Mouse (Mus musculus): ENCODE measurements around the gene Scyl1.

Scyl1 gene

GRCm38 (mm10) chr19:5797381-5798111 lies 26.3 kb upstream of the Scyl1 start:
- no peak for TF ChIP-seq GATA4 (IDR thresholded peaks at IDR 0.05; ENCODE audit: insufficient replicate concordance, low read length)

- no peak for TF ChIP-seq GATA4 (IDR thresholded peaks at IDR 0.05; ENCODE audit: insufficient replicate concordance, low read length)
Measured at GRCm38 (mm10) chr19:5796573-5797111, 25.4 kb upstream of the Scyl1 start.

- no peak for TF ChIP-seq GATA4 (IDR thresholded peaks at IDR 0.05; ENCODE audit: insufficient replicate concordance, low read length)
Measured at GRCm38 (mm10) chr19:5795668-5796572, 24.7 kb upstream of the Scyl1 start.

- no peak for TF ChIP-seq GATA4 (IDR thresholded peaks at IDR 0.05; ENCODE audit: insufficient replicate concordance, low read length)
Measured at GRCm38 (mm10) chr19:5794771-5795576, 23.8 kb upstream of the Scyl1 start.

GRCm38 (mm10) chr19:5793116-5793515 lies 21.9 kb upstream of the Scyl1 start:
- TF ChIP-seq GATA4 (IDR thresholded peaks at IDR 0.05; ENCODE audit: insufficient replicate concordance, low read length): no peak

- no peak for TF ChIP-seq GATA4 (IDR thresholded peaks at IDR 0.05; ENCODE audit: insufficient replicate concordance, low read length)
Measured at GRCm38 (mm10) chr19:5791329-5791728, 20.1 kb upstream of the Scyl1 start.

- TF ChIP-seq GATA4 (IDR thresholded peaks at IDR 0.05; ENCODE audit: insufficient replicate concordance, low read length): no peak
Measured at GRCm38 (mm10) chr19:5789066-5789465, 17.8 kb upstream of the Scyl1 start.

GRCm38 (mm10) chr19:5788620-5789019 lies 17.4 kb upstream of the Scyl1 start:
- no peak for TF ChIP-seq GATA4 (IDR thresholded peaks at IDR 0.05; ENCODE audit: insufficient replicate concordance, low read length)

GRCm38 (mm10) chr19:5787920-5788319 lies 16.7 kb upstream of the Scyl1 start:
- no peak for TF ChIP-seq GATA4 (IDR thresholded peaks at IDR 0.05; ENCODE audit: insufficient replicate concordance, low read length)

GRCm38 (mm10) chr19:5787128-5787635 lies 16.0 kb upstream of the Scyl1 start:
- no peak for TF ChIP-seq GATA4 (IDR thresholded peaks at IDR 0.05; ENCODE audit: insufficient replicate concordance, low read length)

GRCm38 (mm10) chr19:5786441-5787114 lies 15.4 kb upstream of the Scyl1 start:
- no peak for TF ChIP-seq GATA4 (IDR thresholded peaks at IDR 0.05; ENCODE audit: insufficient replicate concordance, low read length)

GRCm38 (mm10) chr19:5784958-5785577 lies 13.8 kb upstream of the Scyl1 start:
- TF ChIP-seq GATA4 (IDR thresholded peaks at IDR 0.05; ENCODE audit: insufficient replicate concordance, low read length): no peak

- no peak for TF ChIP-seq GATA4 (IDR thresholded peaks at IDR 0.05; ENCODE audit: insufficient replicate concordance, low read length)
Measured at GRCm38 (mm10) chr19:5782121-5782520, 10.9 kb upstream of the Scyl1 start.

- no peak for TF ChIP-seq GATA4 (IDR thresholded peaks at IDR 0.05; ENCODE audit: insufficient replicate concordance, low read length)
Measured at GRCm38 (mm10) chr19:5781532-5781931, 10.3 kb upstream of the Scyl1 start.

Data from liver, adult (tissue).